Mouse (Mus musculus) brain, adult 2 months (tissue): ENCODE results near the gene Gm26661.

ENCODE experiments used
- DNase-seq: peaks from one replicate; pipeline ENCODE4 v3.0.0; 2011; ENCODE audit warnings: low read depth, low spot score

The Gm26661 gene

GRCm38 (mm10) chr14:7791532-7792159 lies at the start of gene Gm26661:
Gene Gm26661 (plus strand): TSS chr14:7791587.
- DNase-seq = peak; percentile 83

GRCm38 (mm10) chr14:7748944-7749763 lies 42.2 kb upstream of the Gm26661 start:
- peak; percentile 61 for DNase-seq

GRCm38 (mm10) chr14:7749764-7750089 lies 41.7 kb upstream of the Gm26661 start:
- no peak for DNase-seq

- peak; percentile 91 for DNase-seq
Measured at GRCm38 (mm10) chr14:7765569-7766314, 25.6 kb upstream of the Gm26661 start.

- peak; percentile 85 for DNase-seq
Measured at GRCm38 (mm10) chr14:7773714-7774389, 17.5 kb upstream of the Gm26661 start.

- no peak for DNase-seq
Measured at GRCm38 (mm10) chr14:7786073-7786472, 5.3 kb upstream of the Gm26661 start.

GRCm38 (mm10) chr14:7789266-7790030 lies 1.9 kb upstream of the Gm26661 start:
- peak; percentile 68 for DNase-seq

- no peak for DNase-seq
Measured at GRCm38 (mm10) chr14:7791061-7791531, 291 bp upstream of the Gm26661 start.

- no peak for DNase-seq
Measured at GRCm38 (mm10) chr14:7795961-7796360, 4.6 kb downstream of the Gm26661 start.

- DNase-seq = no peak
Measured at GRCm38 (mm10) chr14:7800611-7801010, 9.2 kb downstream of the Gm26661 start.

- peak; percentile 61 for DNase-seq
Measured at GRCm38 (mm10) chr14:7801831-7802230, 10.4 kb downstream of the Gm26661 start.

GRCm38 (mm10) chr14:7803874-7804557 lies 12.6 kb downstream of the Gm26661 start:
- peak; percentile 91 for DNase-seq

- no peak for DNase-seq
Measured at GRCm38 (mm10) chr14:7804558-7804905, 13.1 kb downstream of the Gm26661 start.

- no peak for DNase-seq
Measured at GRCm38 (mm10) chr14:7807711-7808110, 16.3 kb downstream of the Gm26661 start.

- DNase-seq = no peak
Measured at GRCm38 (mm10) chr14:7808501-7808981, 17.2 kb downstream of the Gm26661 start.

GRCm38 (mm10) chr14:7809043-7809955 lies 17.9 kb downstream of the Gm26661 start:
- DNase-seq = no peak

- DNase-seq = peak; percentile 97
Measured at GRCm38 (mm10) chr14:7817770-7818462, 26.5 kb downstream of the Gm26661 start, which contains the start of gene Flnb. Gene Flnb (plus strand): TSS chr14:7817957.

- peak; percentile 46 for DNase-seq
Measured at GRCm38 (mm10) chr14:7818463-7819121, 27.2 kb downstream of the Gm26661 start.
